Mouse (Mus musculus) embryonic fibroblast, embryonic 13.5 days (primary cell): Measurements from ENCODE around the gene Trpv6.

Experiments
- CTCF ChIP-seq: IDR thresholded peaks from 2 replicates; pipeline ENCODE4 v1.5.1; 2011; ENCODE audit warnings: mild to moderate bottlenecking, control low read depth, low read length, moderate library complexity, borderline replicate concordance; ENCODE audit not compliant: insufficient read depth
- POLR2A ChIP-seq: IDR thresholded peaks from 2 replicates; pipeline ENCODE4 v1.6.1; 2011; ENCODE audit warnings: low read depth, mild to moderate bottlenecking, control low read depth, low read length, moderate library complexity

- TF ChIP-seq CTCF (peak; percentile 69; the same call in 1 of the 2 replicates), POLR2A (no peak)
Measured at GRCm38 (mm10) chr6:41604401-41605050, 31.7 kb downstream of the Trpv6 start.
